Mouse (Mus musculus) MEL (cell line): Measurements from ENCODE around the gene Ptx4. TPM values are rescaled to one million over a fixed set of nuclear protein-coding genes. Genes with fewer than 3 reads are reported as not detected.

Experiments
- DNase-seq: peaks from one replicate; pipeline ENCODE4 v3.0.0; 2011; ENCODE audit warnings: low read depth, low spot score
- H3K27ac ChIP-seq: 2 replicates; pipeline ENCODE4 v1.5.1; 2012; ENCODE audit warnings: low read depth, mild to moderate bottlenecking, control low read depth, low read length, moderate library complexity; ENCODE audit not compliant: control insufficient read depth
- H3K27me3 ChIP-seq, 2 experiments: fragments of 150-350 bp in 1 of 2; sonication (generic) in 1 of 2; 2 replicates each; pipeline ENCODE4 v1.6.1; 2012; ENCODE audit warnings: low read length in 2 of 2, mild to moderate bottlenecking in 2 of 2, improper control_type of control experiment in 1 of 2, moderate library complexity in 1 of 2; ENCODE audit not compliant: insufficient read depth in 2 of 2, control insufficient read depth in 1 of 2
- H3K36me3 ChIP-seq, 2 experiments: 2 replicates each; pipeline ENCODE4 v1.6.1; 2012 to 2014; ENCODE audit warnings: low read length in 2 of 2, improper control_type of control experiment in 1 of 2, inconsistent platforms in 1 of 2, mild to moderate bottlenecking in 1 of 2; ENCODE audit not compliant: insufficient read depth in 2 of 2, control insufficient read depth in 1 of 2
- H3K4me1 ChIP-seq, 2 experiments: fragments of 150-350 bp in 1 of 2; sonication (generic) in 1 of 2; 2 replicates each; pipeline ENCODE4 v1.6.1; 2012; ENCODE audit warnings: low read length in 2 of 2, improper control_type of control experiment in 1 of 2, mild to moderate bottlenecking in 1 of 2; ENCODE audit not compliant: insufficient read depth in 2 of 2, control insufficient read depth in 1 of 2
- H3K4me3 ChIP-seq, 2 experiments: fragments of 150-350 bp in 1 of 2; sonication (generic) in 1 of 2; 2 replicates each; pipeline ENCODE4 v1.5.1; 2012; ENCODE audit warnings: low read depth in 2 of 2, low read length in 2 of 2, mild to moderate bottlenecking in 2 of 2, moderate library complexity in 2 of 2, control low read depth in 1 of 2, improper control_type of control experiment in 1 of 2; ENCODE audit not compliant: control insufficient read depth in 1 of 2, insufficient read depth in 1 of 2
- H3K79me2 ChIP-seq: 2 replicates; pipeline ENCODE4 v1.6.1; 2012; ENCODE audit warnings: mild to moderate bottlenecking, low read length, moderate library complexity; ENCODE audit not compliant: control insufficient read depth, poor library complexity, insufficient read depth
- H3K9ac ChIP-seq: 2 replicates; pipeline ENCODE4 v1.6.1; 2012; ENCODE audit warnings: low read depth, mild to moderate bottlenecking, control low read depth, low read length, moderate library complexity; ENCODE audit not compliant: control insufficient read depth, poor library complexity, severe bottlenecking
- H3K9me3 ChIP-seq: fragments of 150-350 bp; sonication (generic); replicated peaks from 2 replicates; pipeline ENCODE4 v1.6.1; 2012; ENCODE audit warnings: mild to moderate bottlenecking, low read length, improper control_type of control experiment, moderate library complexity; ENCODE audit not compliant: insufficient read depth
- CTCF ChIP-seq, 3 experiments: IDR thresholded peaks in 2 of 3; conservative IDR thresholded peaks in 1 of 3; 2 replicates each; pipeline ENCODE4 v1.5.1; 2011 to 2012; ENCODE audit warnings: low read length in 3 of 3, low read depth in 2 of 3, mild to moderate bottlenecking in 2 of 3, improper control_type of control experiment in 1 of 3, inconsistent platforms in 1 of 3, mixed read lengths in 1 of 3, moderate library complexity in 1 of 3; ENCODE audit not compliant: control insufficient read depth in 1 of 3, insufficient read depth in 1 of 3, poor library complexity in 1 of 3, severe bottlenecking in 1 of 3
- E2F4 ChIP-seq: IDR thresholded peaks from 2 replicates; pipeline ENCODE4 v1.6.1; 2011; ENCODE audit warnings: low read depth, low read length, improper control_type of control experiment, borderline replicate concordance
- ELF1 ChIP-seq: IDR thresholded peaks from 2 replicates; pipeline ENCODE4 v1.6.1; 2014; ENCODE audit warnings: low read depth, mild to moderate bottlenecking, inconsistent platforms, low read length, improper control_type of control experiment, moderate library complexity
- ETS1 ChIP-seq: IDR thresholded peaks from 2 replicates; pipeline ENCODE4 v1.6.1; 2012; ENCODE audit warnings: low read depth, mild to moderate bottlenecking, inconsistent platforms, low read length, improper control_type of control experiment, moderate library complexity
- HCFC1 ChIP-seq: IDR thresholded peaks from 2 replicates; pipeline ENCODE4 v1.6.1; 2012; ENCODE audit warnings: low read depth, mild to moderate bottlenecking, inconsistent platforms, low read length, improper control_type of control experiment, moderate library complexity
- KAT2A ChIP-seq: conservative IDR thresholded peaks from 2 replicates; pipeline ENCODE4 v1.6.1; 2012; ENCODE audit warnings: low read depth, low read length, improper control_type of control experiment, inconsistent platforms
- MAX ChIP-seq: IDR thresholded peaks from 2 replicates; pipeline ENCODE4 v1.6.1; 2011; ENCODE audit warnings: low read length, improper control_type of control experiment
- MAZ ChIP-seq: IDR thresholded peaks from 2 replicates; pipeline ENCODE4 v1.6.1; 2012; ENCODE audit warnings: low read depth, mild to moderate bottlenecking, inconsistent platforms, low read length, improper control_type of control experiment
- MEF2A ChIP-seq: IDR thresholded peaks from 2 replicates; pipeline ENCODE4 v1.6.1; 2014; ENCODE audit warnings: low read depth, mild to moderate bottlenecking, inconsistent platforms, low read length, improper control_type of control experiment; ENCODE audit not compliant: poor library complexity, insufficient replicate concordance, severe bottlenecking; ENCODE audit errors: extremely low read depth
- MXI1 ChIP-seq: IDR thresholded peaks from 2 replicates; pipeline ENCODE4 v1.6.1; 2011; ENCODE audit warnings: mild to moderate bottlenecking, low read depth, low read length, improper control_type of control experiment
- NRF1 ChIP-seq: IDR thresholded peaks from 2 replicates; pipeline ENCODE4 v1.6.1; 2014; ENCODE audit warnings: low read depth, mild to moderate bottlenecking, inconsistent platforms, low read length, improper control_type of control experiment, moderate library complexity; ENCODE audit not compliant: poor library complexity, insufficient read depth, severe bottlenecking
- POLR2A ChIP-seq, 2 experiments: IDR thresholded peaks; 2 replicates each; pipeline ENCODE4 v1.6.1; 2011 to 2012; ENCODE audit warnings: low read length in 2 of 2, mild to moderate bottlenecking in 2 of 2, control low read depth in 1 of 2, improper control_type of control experiment in 1 of 2, low read depth in 1 of 2, moderate library complexity in 1 of 2; ENCODE audit not compliant: control insufficient read depth in 1 of 2, insufficient read depth in 1 of 2, poor library complexity in 1 of 2
- SIN3A ChIP-seq: IDR thresholded peaks from 2 replicates; pipeline ENCODE4 v1.6.1; 2012; ENCODE audit warnings: low read length, improper control_type of control experiment, inconsistent platforms
- TCF12 ChIP-seq: IDR thresholded peaks from 2 replicates; pipeline ENCODE4 v1.6.1; 2014; ENCODE audit warnings: low read depth, mild to moderate bottlenecking, inconsistent platforms, low read length, improper control_type of control experiment, moderate library complexity
- UBTF ChIP-seq: IDR thresholded peaks from 2 replicates; pipeline ENCODE4 v1.6.1; 2012; ENCODE audit warnings: low read depth, mild to moderate bottlenecking, inconsistent platforms, low read length, improper control_type of control experiment, moderate library complexity, borderline replicate concordance; ENCODE audit not compliant: insufficient read depth
- USF1 ChIP-seq: IDR thresholded peaks from 2 replicates; pipeline ENCODE4 v1.6.1; 2014; ENCODE audit warnings: low read depth, mild to moderate bottlenecking, inconsistent platforms, low read length, improper control_type of control experiment, moderate library complexity
- USF2 ChIP-seq, 2 experiments: IDR thresholded peaks; 2 replicates each; pipeline ENCODE4 v1.6.1; 2011 to 2012; ENCODE audit warnings: improper control_type of control experiment in 2 of 2, low read length in 2 of 2, borderline replicate concordance in 1 of 2, inconsistent platforms in 1 of 2, low read depth in 1 of 2, mild to moderate bottlenecking in 1 of 2; ENCODE audit not compliant: insufficient read depth in 1 of 2
- ZNF384 ChIP-seq: IDR thresholded peaks from 2 replicates; pipeline ENCODE4 v1.6.1; 2012; ENCODE audit warnings: low read depth, mild to moderate bottlenecking, inconsistent platforms, low read length, improper control_type of control experiment
- polyA plus RNA-seq, 2 experiments: library from polyadenylated mRNA; stranded (reverse) in 1 of 2; unstranded in 1 of 2; fragments of >175 nt in 1 of 2; fragments of >200 nt in 1 of 2; gene quantifications; 2 replicates each; pipeline versions ENCODE4 v1.2.1 to v1.2.4; 2012; ENCODE audit warnings: low replicate concordance in 2 of 2, low read depth in 1 of 2; ENCODE audit not compliant: insufficient read length in 2 of 2, insufficient read depth in 1 of 2, missing spikeins in 1 of 2
- total RNA-seq: library from RNA; depleted of rRNA; stranded (reverse); fragments of 300-350 nt; gene quantifications from 2 replicates; pipeline ENCODE4 v1.2.3, GENCODE M21; 2012; rRNA removed

Gene Ptx4
- total and polyA plus RNA-seq, 3 experiments, result not detected

GRCm38 (mm10) chr17:25169706-25170105, 49.1 kb downstream of the Ptx4 start:
- no peaks in the 10 kb centered on the region for H3K36me3 ChIP-seq
- H3K27me3 ChIP-seq, result no peaks in the 10 kb centered on the region
- H3K4me1 ChIP-seq, result 0 out of 4 replicates have a peak, but pooled peaks cover 0 to 4% of the 10 kb centered on the region in 2 experiments
- no peak overlapping the region for H3K9ac ChIP-seq
- DNase-seq, result no peak
- no peaks in the 10 kb centered on the region for H3K79me2 ChIP-seq
- H3K27ac ChIP-seq, result no peak overlapping the region
- no peak overlapping the region for H3K4me3 ChIP-seq
- TF ChIP-seq NRF1, result no peak
- TF ChIP-seq E2F4, result no peak
- no peak for TF ChIP-seq ETS1
- no peak for TF ChIP-seq ELF1
- no peak for TF ChIP-seq TCF12
- TF ChIP-seq UBTF, result no peak
- TF ChIP-seq KAT2A, result no peak
- TF ChIP-seq CTCF (IDR thresholded peaks at IDR 0.05 in 2 of 3, conservative IDR thresholded peaks at IDR 0.05 in 1 of 3; ENCODE audit: control insufficient read depth in 1 of 3, insufficient read depth in 1 of 3, low read depth in 2 of 3, low read length in 3 of 3, poor library complexity in 1 of 3, severe bottlenecking in 1 of 3), result no peak
- TF ChIP-seq MXI1, result no peak
- no peak for TF ChIP-seq POLR2A (IDR thresholded peaks at IDR 0.05; ENCODE audit: control insufficient read depth in 1 of 2, insufficient read depth in 1 of 2, low read depth in 1 of 2, low read length in 2 of 2, poor library complexity in 1 of 2)
- H3K9me3 ChIP-seq, result no peaks in the 10 kb centered on the region

DNA sequence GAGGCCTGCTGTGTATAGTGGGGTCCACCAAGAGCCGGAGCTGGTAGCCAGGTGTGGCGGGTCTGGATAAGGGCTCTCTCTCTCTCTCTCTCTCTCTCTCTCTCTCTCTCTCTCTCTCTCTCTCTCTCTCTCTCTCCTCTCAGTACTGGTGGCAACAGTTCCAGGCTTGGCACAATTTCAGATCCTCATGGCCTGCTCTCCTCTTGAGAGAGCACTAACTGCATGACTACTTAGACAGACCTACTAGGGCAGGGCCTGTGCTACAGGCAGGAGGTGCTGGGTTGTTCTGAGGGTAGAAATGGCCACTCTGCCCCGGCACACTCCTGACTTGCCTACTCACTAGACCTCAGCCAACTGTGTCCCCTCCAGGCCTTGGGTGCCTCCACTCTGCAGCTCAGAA, 52.0 kb downstream of the Ptx4 start:
- Histone ChIP-seq H3K27ac (no peak overlapping the region), H3K27me3 (no peaks in the 10 kb centered on the region), H3K79me2 (no peaks in the 10 kb centered on the region), H3K4me3 (no peak overlapping the region), H3K9me3 (no peaks in the 10 kb centered on the region), H3K36me3 (no peaks in the 10 kb centered on the region), H3K9ac (no peak overlapping the region), H3K4me1 (0 out of 4 replicates have a peak, but pooled peaks cover 0 to 3% of the 10 kb centered on the region in 2 experiments)
- no peak for DNase-seq
- no peak for TF ChIP-seq SIN3A
- no peak for TF ChIP-seq MEF2A
- TF ChIP-seq USF1, result no peak
- no peak for TF ChIP-seq ZNF384
- TF ChIP-seq ETS1, result no peak
- TF ChIP-seq NRF1, result no peak
- no peak for TF ChIP-seq KAT2A
- no peak for TF ChIP-seq MAX
- no peak for TF ChIP-seq USF2 (IDR thresholded peaks at IDR 0.05; ENCODE audit: borderline replicate concordance in 1 of 2, insufficient read depth in 1 of 2, low read depth in 1 of 2, low read length in 2 of 2)
- no peak for TF ChIP-seq HCFC1
- no peak for TF ChIP-seq MAZ
- no peak for TF ChIP-seq TCF12

Other genes starting within 250 kb of the Ptx4 start
- gene Nubp2, start 234.4 kb upstream of the Ptx4 start, total RNA-seq, result 109 and 141 TPM in 2 replicates
- gene Nubp2, start 234.4 kb upstream of the Ptx4 start, polyA plus RNA-seq, result 100 to 1,000 TPM in 1 of 2 experiments, not detected in 1; 191 TPM
- 27.2 and 34.5 TPM in 2 replicates for gene Spsb3, start 234.1 kb upstream of the Ptx4 start, total RNA-seq
- gene Spsb3, start 234.1 kb upstream of the Ptx4 start, polyA plus RNA-seq, result 10 to 100 TPM in 1 of 2 experiments, not detected in 1; 30.2 TPM
- 19.5 and 26.8 TPM in 2 replicates for gene Eme2, start 225.7 kb upstream of the Ptx4 start, total RNA-seq
- gene Eme2, start 225.7 kb upstream of the Ptx4 start, polyA plus RNA-seq, result 10 to 100 TPM in 1 of 2 experiments, not detected in 1; 15.1 TPM
- 60.1 and 74.8 TPM in 2 replicates for gene Mrps34, start 225.6 kb upstream of the Ptx4 start, total RNA-seq
- gene Mrps34, start 225.6 kb upstream of the Ptx4 start, polyA plus RNA-seq, result 10 to 100 TPM in 1 of 2 experiments, not detected in 1; 82.0 TPM
- gene Nme3, start 224.3 kb upstream of the Ptx4 start, total RNA-seq, result 24.4 and 29.1 TPM in 2 replicates
- gene Nme3, start 224.3 kb upstream of the Ptx4 start, polyA plus RNA-seq, result 10 to 100 TPM in 1 of 2 experiments, not detected in 1; 22.1 TPM
- 16.9 and 22.8 TPM in 2 replicates for gene Mapk8ip3, start 183.8 kb upstream of the Ptx4 start, total RNA-seq
- 10 to 100 TPM in 1 of 2 experiments, not detected in 1; 44.5 TPM for gene Mapk8ip3, start 183.8 kb upstream of the Ptx4 start, polyA plus RNA-seq
- 31.7 and 35.5 TPM in 2 replicates for gene Jpt2, start 160.1 kb upstream of the Ptx4 start, total RNA-seq
- 10 to 100 TPM in 1 of 2 experiments, not detected in 1; 40.9 TPM for gene Jpt2, start 160.1 kb upstream of the Ptx4 start, polyA plus RNA-seq
- gene Cramp1l, start 105.0 kb upstream of the Ptx4 start, total RNA-seq, result 2.4 TPM in 2 replicates
- gene Cramp1l, start 105.0 kb upstream of the Ptx4 start, polyA plus RNA-seq, result 1 to 10 TPM in 1 of 2 experiments, not detected in 1; 5.1 TPM
- gene Ift140, start 104.7 kb upstream of the Ptx4 start, total RNA-seq, result 3.4 and 4.3 TPM in 2 replicates
- gene Ift140, start 104.7 kb upstream of the Ptx4 start, polyA plus RNA-seq, result 1 to 10 TPM in 1 of 2 experiments, not detected in 1; 9.0 TPM
- gene Tmem204, start 37.2 kb upstream of the Ptx4 start, total RNA-seq, result not detected in 2 replicates
- gene Tmem204, start 37.2 kb upstream of the Ptx4 start, polyA plus RNA-seq, result under 1 TPM in 1 of 2 experiments, not detected in 1; 0.10 TPM
- gene Telo2, start 4.8 kb upstream of the Ptx4 start, total RNA-seq, result 15.3 and 20.0 TPM in 2 replicates
- 10 to 100 TPM in 1 of 2 experiments, not detected in 1; 20.9 TPM for gene Telo2, start 4.8 kb upstream of the Ptx4 start, polyA plus RNA-seq
- gene Clcn7, start 12.6 kb downstream of the Ptx4 start, total RNA-seq, result 9.8 and 10.9 TPM in 2 replicates
- 10 to 100 TPM in 1 of 2 experiments, not detected in 1; 16.4 TPM for gene Clcn7, start 12.6 kb downstream of the Ptx4 start, polyA plus RNA-seq
- gene Ccdc154, start 41.7 kb downstream of the Ptx4 start, total RNA-seq, result 0.10 and 0.12 TPM in 2 replicates
- under 1 TPM in 1 of 2 experiments, not detected in 1; 0.19 TPM for gene Ccdc154, start 41.7 kb downstream of the Ptx4 start, polyA plus RNA-seq
- gene Gm38655, start 54.7 kb downstream of the Ptx4 start, total RNA-seq, result not detected in 2 replicates
- gene Gm38655, start 54.7 kb downstream of the Ptx4 start, polyA plus RNA-seq, result not detected
- gene BC003965, start 63.8 kb downstream of the Ptx4 start, total RNA-seq, result 19.8 and 22.0 TPM in 2 replicates
- gene BC003965, start 63.8 kb downstream of the Ptx4 start, polyA plus RNA-seq, result 10 to 100 TPM in 1 of 2 experiments, not detected in 1; 29.2 TPM
- 16.6 and 18.0 TPM in 2 replicates for gene Unkl, start 67.6 kb downstream of the Ptx4 start, total RNA-seq
- 10 to 100 TPM in 1 of 2 experiments, not detected in 1; 42.4 TPM for gene Unkl, start 67.6 kb downstream of the Ptx4 start, polyA plus RNA-seq
- gene Gnptg, start 119.4 kb downstream of the Ptx4 start, total RNA-seq, result 7.7 and 8.7 TPM in 2 replicates
- 10 to 100 TPM in 1 of 2 experiments, not detected in 1; 10.8 TPM for gene Gnptg, start 119.4 kb downstream of the Ptx4 start, polyA plus RNA-seq
- gene Tsr3, start 119.4 kb downstream of the Ptx4 start, total RNA-seq, result 35.2 and 37.4 TPM in 2 replicates
- gene Tsr3, start 119.4 kb downstream of the Ptx4 start, polyA plus RNA-seq, result 10 to 100 TPM in 1 of 2 experiments, not detected in 1; 50.5 TPM
- gene Baiap3, start 135.6 kb downstream of the Ptx4 start, total RNA-seq, result 0.08 and 0.13 TPM in 2 replicates
- under 1 TPM in 1 of 2 experiments, not detected in 1; 0.14 TPM for gene Baiap3, start 135.6 kb downstream of the Ptx4 start, polyA plus RNA-seq
- gene Ube2i, start 153.9 kb downstream of the Ptx4 start, total RNA-seq, result 457 and 464 TPM in 2 replicates
- 100 to 1,000 TPM in 1 of 2 experiments, not detected in 1; 564 TPM for gene Ube2i, start 153.9 kb downstream of the Ptx4 start, polyA plus RNA-seq
- gene Prss34, start 177.6 kb downstream of the Ptx4 start, total RNA-seq, result not detected in 2 replicates
- gene Prss34, start 177.6 kb downstream of the Ptx4 start, polyA plus RNA-seq, result not detected
- gene Prss28, start 187.9 kb downstream of the Ptx4 start, total RNA-seq, result not detected in 2 replicates
- gene Prss28, start 187.9 kb downstream of the Ptx4 start, polyA plus RNA-seq, result not detected
- gene Prss29, start 197.9 kb downstream of the Ptx4 start, total RNA-seq, result not detected in 2 replicates
- gene Prss29, start 197.9 kb downstream of the Ptx4 start, polyA plus RNA-seq, result not detected
- not detected in 2 replicates for gene Tpsab1, start 224.8 kb downstream of the Ptx4 start, total RNA-seq
- gene Tpsab1, start 224.8 kb downstream of the Ptx4 start, polyA plus RNA-seq, result not detected
- gene Tpsb2, start 245.5 kb downstream of the Ptx4 start, total RNA-seq, result not detected in 2 replicates
- not detected for gene Tpsb2, start 245.5 kb downstream of the Ptx4 start, polyA plus RNA-seq
- gene Tpsg1, start 248.5 kb downstream of the Ptx4 start, total RNA-seq, result not detected in 2 replicates
- not detected for gene Tpsg1, start 248.5 kb downstream of the Ptx4 start, polyA plus RNA-seq